Mouse (Mus musculus) brain, embryonic 14.5 days (tissue): ENCODE results near the gene Fam117a.

ENCODE experiments used
- CTCF ChIP-seq: fragments of 200-500 bp; IDR thresholded peaks from 2 replicates; pipeline ENCODE4 v1.5.1; 2012; ENCODE audit warnings: inconsistent platforms, mild to moderate bottlenecking, moderate library complexity, borderline replicate concordance; ENCODE audit not compliant: insufficient read depth, insufficient read length; ENCODE audit errors: extremely low read depth
- POLR2A ChIP-seq: fragments of 200-500 bp; IDR thresholded peaks from 2 replicates; pipeline ENCODE4 v1.6.1; 2012; ENCODE audit warnings: mild to moderate bottlenecking, inconsistent platforms, borderline replicate concordance; ENCODE audit not compliant: poor library complexity, insufficient read depth, insufficient read length, severe bottlenecking; ENCODE audit errors: extremely low read depth

DNA sequence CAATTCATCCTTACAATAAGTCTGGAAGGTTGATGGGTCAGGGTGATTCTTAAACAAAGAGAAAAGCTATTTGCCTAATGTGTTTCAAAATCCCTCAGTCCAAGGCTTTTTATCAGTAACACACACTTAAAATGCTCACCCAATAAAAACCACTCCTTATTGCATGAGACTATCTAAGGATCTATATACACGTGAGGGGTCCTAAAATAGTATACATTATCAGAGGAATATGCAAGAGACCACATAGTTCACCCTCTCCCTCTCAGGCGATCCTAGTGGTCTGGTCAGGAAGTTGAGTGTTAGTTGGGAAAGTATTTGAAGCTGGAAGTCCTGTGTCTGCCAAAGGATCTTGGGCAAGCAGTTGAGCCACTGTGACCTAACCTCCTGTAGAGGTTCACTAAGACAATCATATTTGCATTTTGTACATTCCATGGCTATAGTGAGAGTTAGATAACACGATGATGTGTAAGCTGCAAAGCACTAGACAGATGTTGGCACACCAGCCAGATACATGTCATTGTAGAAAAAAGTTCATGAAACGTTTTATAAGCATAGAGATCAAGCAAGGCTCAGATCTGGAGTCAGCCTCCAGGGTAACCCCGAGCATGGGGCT, 2.3 kb upstream of the Fam117a start:
- TF ChIP-seq CTCF = no peak
- no peak for TF ChIP-seq POLR2A
